Mouse (Mus musculus) forebrain, embryonic 14.5 days (tissue): Measurements from ENCODE around the gene Ebf1. TPM values are rescaled to one million over a fixed set of nuclear protein-coding genes. Genes with fewer than 3 reads are reported as not detected.
A peak's percentile ranks its signal among the peaks of the same experiment; 100 is the strongest.
"Not testable (repeated sequence)": the region's sequence is repeated elsewhere in the genome, so short reads cannot be mapped to it uniquely, and the experiment has no call there.

Experiments used
- ATAC-seq: fragments of 200-750 bp; cut with Nextera tagmentation; 2 replicates; pipeline ENCODE4 v1.8.0; 2017; ENCODE audit warnings: mild to moderate bottlenecking, moderate library complexity
- DNase-seq: peaks from one replicate; pipeline ENCODE4 v3.0.0-alpha.2; 2015; ENCODE audit warnings: low spot score
- H3K27ac ChIP-seq: fragments of 300-500 bp; sonication (generic); 2 replicates; pipeline ENCODE4 v1.5.1; 2014; ENCODE audit warnings: low read depth, mild to moderate bottlenecking, control low read depth, low read length, moderate library complexity
- H3K27me3 ChIP-seq: fragments of 300-500 bp; sonication (generic); replicated peaks from 2 replicates; pipeline ENCODE4 v1.6.1; 2014; ENCODE audit warnings: low read length, control low read depth, mixed read lengths; ENCODE audit not compliant: control insufficient read depth, insufficient read depth
- H3K36me3 ChIP-seq: fragments of 300-500 bp; sonication (generic); 2 replicates; pipeline ENCODE4 v1.6.1; 2014; ENCODE audit warnings: low read length, control low read depth; ENCODE audit not compliant: control insufficient read depth, insufficient read depth
- H3K4me1 ChIP-seq: fragments of 300-500 bp; sonication (generic); 2 replicates; pipeline ENCODE4 v1.6.1; 2014; ENCODE audit warnings: antibody characterized with exemption, low read length, control low read depth; ENCODE audit not compliant: control insufficient read depth, insufficient read depth
- H3K4me2 ChIP-seq: fragments of 300-500 bp; sonication (generic); 2 replicates; pipeline ENCODE4 v1.6.1; 2014; ENCODE audit warnings: mild to moderate bottlenecking, control low read depth, low read length
- H3K4me3 ChIP-seq: fragments of 300-500 bp; sonication (generic); 2 replicates; pipeline ENCODE4 v1.5.1; 2014; ENCODE audit warnings: low read depth, low read length, control low read depth
- H3K9ac ChIP-seq: fragments of 300-500 bp; sonication (generic); 2 replicates; pipeline ENCODE4 v1.6.1; 2014; ENCODE audit warnings: mild to moderate bottlenecking, low read length, control low read depth, moderate library complexity
- H3K9me3 ChIP-seq: fragments of 300-500 bp; sonication (generic); replicated peaks from 2 replicates; pipeline ENCODE4 v1.6.1; 2016; ENCODE audit warnings: low read length, control low read depth, mixed read lengths; ENCODE audit not compliant: control insufficient read depth
- WGBS: fragments of 180-500 bp; shearing (Covaris S2); extraction: QIAGEN DNeasy Blood & Tissue Kit; methylation state at CpG from one replicate; pipeline ENCODE4 v1.1.7; 2014; 5-methylcytosine and 5-hydroxymethylcytosine counted together
- polyA plus RNA-seq: library from polyadenylated mRNA; unstranded; fragments of >200 nt; fragmentation: Nextera tagmentation; extraction: Ambion mirVana; gene quantifications from 2 replicates; pipeline ENCODE4 v1.2.1, GENCODE M21; 2014

Gene Ebf1
- 30.7 and 37.6 TPM in 2 replicates for polyA plus RNA-seq

DNA sequence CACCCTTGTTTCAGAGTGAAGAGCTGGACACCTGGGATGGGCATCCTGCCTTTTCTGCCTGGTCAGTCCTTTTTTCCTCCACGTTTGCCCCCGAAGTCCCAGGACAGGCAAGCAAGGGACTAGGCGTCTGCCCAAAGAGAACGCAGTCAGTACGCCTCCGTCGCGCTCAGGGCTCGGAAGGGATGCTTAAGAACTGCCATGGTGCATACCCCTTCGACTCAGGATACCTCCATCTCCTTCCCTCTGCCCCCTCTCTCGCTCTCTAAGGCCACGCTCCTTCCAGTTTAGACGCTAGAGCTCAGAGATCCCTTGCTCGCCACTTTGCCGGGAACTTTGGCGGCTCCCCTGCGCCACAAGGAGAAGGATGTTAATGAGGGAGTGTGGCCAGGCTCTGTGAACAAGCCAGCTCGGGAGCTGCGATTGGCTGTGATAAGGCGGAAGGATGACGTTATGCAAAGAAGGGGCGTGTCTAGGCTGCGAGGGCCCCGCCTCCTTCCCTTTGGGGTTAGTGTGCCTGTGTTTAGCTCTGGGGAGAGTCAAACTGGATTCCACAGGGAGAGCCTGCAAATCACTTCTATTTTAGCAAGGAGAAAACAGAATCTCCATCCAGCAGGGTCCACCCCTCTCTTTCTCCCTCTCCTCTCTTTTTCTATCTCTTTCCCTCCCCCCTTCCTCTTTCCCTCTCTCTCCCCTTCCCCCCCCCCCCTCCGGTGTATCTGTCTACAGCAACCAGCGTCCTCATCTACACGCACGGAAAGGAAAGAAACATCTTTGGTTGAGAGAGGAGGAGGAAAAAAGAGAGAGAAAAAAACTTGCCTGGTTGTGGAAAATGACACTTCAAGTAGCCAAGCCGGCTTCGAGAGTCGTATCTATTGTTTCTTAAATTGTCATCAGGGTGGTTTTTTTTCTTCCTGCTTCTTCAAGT, at the start of gene Ebf1:
TSS of gene Ebf1 (plus strand) at position 530 of the 925 bp plus-strand sequence.
- Histone ChIP-seq H3K4me3 (peak within 1 kb of the TSS; percentile 43), H3K9ac (peak within 1 kb of the TSS; percentile 69), H3K9me3 (no peaks in the 10 kb centered on the region), H3K4me2 (peak within 1 kb of the TSS; percentile 67), H3K27me3 (peaks cover 68% of the 10 kb centered on the region), H3K4me1 (peaks cover 7% of the 10 kb centered on the region; the same call in 1 of the 2 replicates), H3K27ac (peak within 1 kb of the TSS; percentile 79), H3K36me3 (no peaks in the 10 kb centered on the region)
- ATAC-seq, result peak; percentile 97
- under 1% methylated on average over 30 of the region's 31 CpGs for WGBS
- peak; percentile 96 for DNase-seq

DNA sequence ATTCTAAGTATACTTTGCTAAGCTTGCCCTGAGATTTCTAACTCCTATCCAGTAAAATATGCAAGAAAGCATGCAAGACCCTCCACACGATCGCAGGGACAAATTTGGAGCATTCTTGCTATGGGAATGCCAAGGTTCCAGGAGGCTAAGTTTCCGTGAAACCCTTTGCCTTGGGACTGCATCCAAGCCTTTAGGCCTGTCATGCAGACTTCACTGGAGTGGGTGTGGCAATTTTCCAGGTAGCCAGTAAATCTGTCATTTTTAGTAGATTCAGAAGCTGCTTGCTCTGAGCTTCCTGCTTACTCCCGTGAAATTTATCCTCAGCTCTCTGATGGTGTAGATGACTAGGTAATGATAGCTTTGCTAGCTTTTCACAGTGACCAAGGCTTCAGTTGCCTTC, 46.8 kb upstream of the Ebf1 start:
- H3K4me2 ChIP-seq, H3K27ac ChIP-seq, H3K27me3 ChIP-seq, H3K9ac ChIP-seq, H3K4me3 ChIP-seq, H3K9me3 ChIP-seq, H3K4me1 ChIP-seq, DNase-seq, ATAC-seq: not testable (repeated sequence)
- H3K36me3 ChIP-seq, result peaks cover 11% of the 10 kb centered on the region; the same call in 1 of the 2 replicates
- 95% methylated on average over 4 of the region's 4 CpGs for WGBS

DNA sequence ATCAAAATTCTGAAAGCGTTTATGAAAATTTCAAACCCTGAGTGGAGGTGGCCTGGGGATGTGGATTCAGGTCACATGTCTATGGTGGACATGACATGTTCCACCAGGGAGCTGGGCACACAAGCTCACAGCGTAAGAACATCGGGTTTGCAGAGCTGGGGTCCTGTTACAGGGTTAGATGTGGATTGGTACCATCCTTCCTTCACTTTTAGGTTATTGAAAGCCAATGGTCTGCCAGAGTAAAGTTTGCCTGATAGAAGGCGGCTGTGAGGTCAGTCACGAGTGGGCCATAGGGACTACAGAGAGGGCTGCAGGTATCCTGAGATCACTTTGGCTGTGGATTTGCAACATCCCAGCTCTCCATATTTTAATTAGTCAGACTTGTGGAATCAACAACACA, 44.3 kb upstream of the Ebf1 start:
- ATAC-seq (no peak), DNase-seq (no peak)
- Histone ChIP-seq H3K4me3 (no peak overlapping the region), H3K4me1 (no peaks in the 10 kb centered on the region), H3K4me2 (no peak overlapping the region), H3K27me3 (no peaks in the 10 kb centered on the region), H3K36me3 (no peaks in the 10 kb centered on the region), H3K9ac (no peak overlapping the region), H3K27ac (no peak overlapping the region), H3K9me3 (no peaks in the 10 kb centered on the region)
- WGBS, result 95% methylated on average over 5 of the region's 5 CpGs

DNA sequence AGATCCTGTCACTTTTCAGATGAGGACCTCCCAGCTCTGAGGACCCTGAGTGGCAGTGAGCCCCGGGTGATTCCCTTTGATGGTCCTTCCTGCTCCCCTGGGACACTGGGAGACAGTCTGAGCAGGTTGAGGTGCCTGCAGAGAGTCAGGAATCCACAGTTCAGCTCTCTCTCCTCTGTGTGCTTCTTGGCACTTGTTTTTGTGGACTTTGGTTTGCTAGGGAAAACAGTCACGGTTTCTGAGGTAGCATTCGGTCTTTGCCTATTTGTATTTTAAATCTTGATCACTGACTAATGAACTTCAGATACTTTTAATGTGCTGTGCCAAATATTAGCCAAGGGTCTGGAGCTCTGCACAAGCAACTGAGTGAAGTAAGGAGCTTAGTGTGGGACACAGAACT, 43.7 kb upstream of the Ebf1 start:
- DNase-seq, result no peak
- Histone ChIP-seq H3K4me3 (no peak overlapping the region), H3K9me3 (no peaks in the 10 kb centered on the region), H3K27ac (no peak overlapping the region), H3K27me3 (no peaks in the 10 kb centered on the region), H3K9ac (no peak overlapping the region), H3K36me3 (no peaks in the 10 kb centered on the region), H3K4me1 (no peaks in the 10 kb centered on the region), H3K4me2 (no peak overlapping the region)
- WGBS, result 78% methylated on average over 3 of the region's 3 CpGs
- no peak for ATAC-seq

DNA sequence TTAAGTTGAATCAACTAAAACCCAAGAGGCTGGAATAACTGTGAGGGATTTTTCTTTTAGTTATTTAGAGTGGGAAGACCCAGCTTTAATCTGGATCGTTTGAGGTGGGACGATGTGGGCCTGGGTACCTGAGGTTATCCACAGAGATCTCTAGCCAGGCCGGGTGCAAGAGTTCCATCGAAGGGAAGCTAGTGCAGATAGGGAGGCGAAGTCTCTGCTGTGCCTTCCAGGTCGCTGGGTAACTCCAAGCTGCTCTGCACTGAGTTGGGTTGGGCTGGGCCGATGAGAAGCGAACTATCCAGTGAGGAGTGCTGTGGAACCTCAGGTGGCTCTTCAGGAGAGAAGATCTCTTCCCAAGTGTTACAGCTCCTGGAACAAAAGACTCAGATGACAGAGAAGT, 42.7 kb upstream of the Ebf1 start:
- DNase-seq, result no peak
- Histone ChIP-seq H3K4me2 (no peak overlapping the region), H3K4me3 (no peak overlapping the region), H3K4me1 (no peaks in the 10 kb centered on the region), H3K9ac (no peak overlapping the region), H3K27ac (no peak overlapping the region), H3K9me3 (no peaks in the 10 kb centered on the region), H3K36me3 (no peaks in the 10 kb centered on the region), H3K27me3 (no peaks in the 10 kb centered on the region)
- no peak for ATAC-seq
- 88% methylated on average over 8 of the region's 8 CpGs for WGBS

DNA sequence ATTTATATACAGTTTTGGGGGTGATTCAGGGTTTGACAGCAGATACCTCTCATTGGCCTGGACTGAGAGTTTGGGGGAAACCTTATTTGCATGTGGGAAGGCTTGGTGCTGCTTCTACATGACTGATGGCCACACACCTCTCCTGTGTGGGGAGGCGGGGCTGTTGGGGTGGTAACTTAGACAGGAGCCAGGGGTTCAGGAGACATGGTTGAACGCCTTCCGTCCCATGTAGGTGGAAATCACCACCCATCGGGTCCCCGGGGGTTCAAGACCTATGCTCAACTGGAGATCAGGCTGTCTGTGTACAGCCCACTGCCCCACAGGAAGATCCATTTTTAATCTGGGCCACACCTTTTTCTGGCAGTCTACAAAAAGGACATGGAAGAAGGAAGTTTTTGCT, 42.3 kb upstream of the Ebf1 start:
- no peak overlapping the region for H3K27ac ChIP-seq
- no peak overlapping the region for H3K9ac ChIP-seq
- 98% methylated on average over 5 of the region's 5 CpGs for WGBS
- DNase-seq, result no peak
- no peak overlapping the region for H3K4me2 ChIP-seq
- no peak overlapping the region for H3K4me3 ChIP-seq
- no peaks in the 10 kb centered on the region for H3K27me3 ChIP-seq
- ATAC-seq, result no peak
- no peaks in the 10 kb centered on the region for H3K36me3 ChIP-seq
- H3K4me1 ChIP-seq, result no peaks in the 10 kb centered on the region
- no peaks in the 10 kb centered on the region for H3K9me3 ChIP-seq

DNA sequence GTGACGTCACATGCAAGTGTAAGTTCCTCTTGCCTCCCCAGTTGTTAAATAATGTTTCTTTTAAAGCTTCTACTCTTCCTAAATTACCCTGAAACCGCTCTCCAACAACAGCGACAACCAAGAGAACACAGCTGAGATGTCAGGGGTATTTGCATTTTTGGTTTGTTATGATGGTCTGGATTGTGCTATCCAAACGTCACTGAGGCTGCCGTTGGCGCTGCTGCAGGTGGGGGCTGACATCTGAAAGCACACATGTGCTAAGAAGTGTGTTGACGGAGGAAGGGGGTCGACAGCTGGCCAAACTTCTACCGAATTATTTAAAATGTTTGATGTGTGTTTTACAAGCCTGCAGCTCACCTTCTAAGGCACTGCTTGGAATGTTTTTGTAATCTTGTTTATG, 39.2 kb upstream of the Ebf1 start:
- H3K9me3 ChIP-seq, result no peaks in the 10 kb centered on the region
- ATAC-seq, result no peak
- WGBS, result 84% methylated on average over 9 of the region's 9 CpGs

DNA sequence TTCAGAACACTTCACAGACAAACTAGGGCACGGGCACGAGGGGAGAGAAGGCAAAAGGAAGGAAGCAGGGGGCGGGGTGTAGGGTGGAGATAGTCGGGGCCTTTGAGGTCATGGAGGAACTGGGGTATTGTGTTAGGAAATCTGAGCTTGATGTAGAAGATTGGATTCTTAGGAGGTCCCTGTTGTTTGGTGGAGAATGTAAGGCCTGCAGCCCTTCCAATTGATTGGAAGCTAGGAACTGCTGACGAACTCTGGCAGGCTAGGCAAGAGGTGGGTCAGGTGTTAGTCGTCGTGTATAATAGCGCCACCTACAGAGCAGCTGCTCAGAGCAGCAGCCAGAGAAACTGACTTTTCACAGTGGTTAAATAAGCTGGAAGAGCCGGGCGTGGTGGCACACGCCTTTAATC, 35.8 kb upstream of the Ebf1 start:
- WGBS, result 35% methylated on average over 11 of the region's 11 CpGs
- Histone ChIP-seq H3K9ac (no peak overlapping the region), H3K4me2 (no peak overlapping the region), H3K4me1 (no peaks in the 10 kb centered on the region), H3K4me3 (no peak overlapping the region), H3K36me3 (no peaks in the 10 kb centered on the region), H3K27ac (no peak overlapping the region), H3K9me3 (no peaks in the 10 kb centered on the region), H3K27me3 (no peaks in the 10 kb centered on the region)
- DNase-seq (peak; percentile 26), ATAC-seq (no peak)

More for the DNA sequence above, 39.2 kb upstream of the Ebf1 start:
- Histone ChIP-seq H3K4me2 (no peak overlapping the region), H3K9ac (no peak overlapping the region), H3K4me3 (no peak overlapping the region), H3K27me3 (no peaks in the 10 kb centered on the region), H3K36me3 (no peaks in the 10 kb centered on the region), H3K4me1 (no peaks in the 10 kb centered on the region), H3K27ac (no peak overlapping the region)
- no peak for DNase-seq

DNA sequence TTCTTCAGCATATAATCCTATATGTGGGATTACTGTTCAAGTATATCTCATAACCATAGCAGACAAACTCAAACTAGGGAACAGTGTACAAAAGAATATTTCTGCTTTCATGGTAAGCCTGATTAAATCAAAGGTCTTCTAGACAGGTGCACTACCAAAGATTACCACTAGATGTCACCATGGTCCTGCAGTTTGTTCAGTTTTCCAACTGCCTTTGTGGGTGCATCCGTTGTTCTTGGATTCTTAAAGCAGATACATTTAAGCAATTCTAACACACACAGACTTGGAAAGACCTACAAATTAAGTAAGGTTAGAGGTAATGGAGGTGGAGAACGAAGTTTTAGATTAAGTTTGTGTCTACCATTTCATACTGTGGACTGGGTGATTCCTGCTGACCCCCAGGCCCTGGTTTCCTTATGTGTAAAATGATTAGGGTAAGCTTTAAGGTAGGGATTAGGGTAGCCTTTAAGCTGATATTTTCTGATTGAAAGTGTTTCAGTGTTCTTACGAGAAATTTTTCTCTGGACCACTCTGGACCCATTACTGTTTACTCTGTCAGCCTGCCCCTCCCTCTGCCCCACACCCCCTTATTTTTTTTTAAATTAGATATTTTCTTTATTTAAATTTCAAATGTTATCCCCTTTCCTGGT, 30.9 kb upstream of the Ebf1 start:
- Histone ChIP-seq H3K4me2 (no peak overlapping the region), H3K27me3 (no peaks in the 10 kb centered on the region), H3K4me3 (no peak overlapping the region), H3K27ac (no peak overlapping the region), H3K36me3 (no peaks in the 10 kb centered on the region), H3K4me1 (no peaks in the 10 kb centered on the region), H3K9ac (no peak overlapping the region), H3K9me3 (no peaks in the 10 kb centered on the region)
- 12% methylated on average over 3 of the region's 3 CpGs for WGBS
- DNase-seq, result peak; percentile 94
- ATAC-seq, result peak; percentile 76
